Mouse (Mus musculus) kidney, adult 8-10 months (tissue): ENCODE results near the gene Ptbp1.

Experiments used
- DNase-seq, 2 experiments: peaks; one replicate each; pipeline ENCODE4 v3.0.0; 2022

The Ptbp1 gene

GRCm38 (mm10) chr10:79834769-79835398 lies 19.3 kb upstream of the Ptbp1 start:
- peak in 1 of 2 experiments; percentile 74 for DNase-seq

GRCm38 (mm10) chr10:79836918-79837317 lies 17.3 kb upstream of the Ptbp1 start:
- no peak for DNase-seq

GRCm38 (mm10) chr10:79838151-79838550 lies 16.1 kb upstream of the Ptbp1 start:
- no peak for DNase-seq

- no peak for DNase-seq
These were observed 14.1 kb upstream of the Ptbp1 start for GRCm38 (mm10) chr10:79840091-79840490.

- DNase-seq, result peak; percentile 69 to 82
These were observed 13.3 kb upstream of the Ptbp1 start for GRCm38 (mm10) chr10:79840644-79841551.

- no peak for DNase-seq
These were observed 11.9 kb upstream of the Ptbp1 start for GRCm38 (mm10) chr10:79842322-79842721.

GRCm38 (mm10) chr10:79843476-79843875 lies 10.8 kb upstream of the Ptbp1 start:
- DNase-seq, result no peak

GRCm38 (mm10) chr10:79846553-79846952 lies 7.7 kb upstream of the Ptbp1 start:
- no peak for DNase-seq

GRCm38 (mm10) chr10:79849941-79850628 lies 4.1 kb upstream of the Ptbp1 start:
- DNase-seq, result no peak

- DNase-seq, result no peak
These were observed 2.6 kb upstream of the Ptbp1 start for GRCm38 (mm10) chr10:79851653-79852052.

- DNase-seq, result peak; percentile 58 to 68
These were observed 2.0 kb upstream of the Ptbp1 start for GRCm38 (mm10) chr10:79852107-79852789.

GRCm38 (mm10) chr10:79852827-79853226 lies 1.4 kb upstream of the Ptbp1 start:
- no peak for DNase-seq

- peak; percentile 95 to 97 for DNase-seq
These were observed 835 bp upstream of the Ptbp1 start for GRCm38 (mm10) chr10:79853392-79853791.

- DNase-seq, result peak in 1 of 2 experiments; percentile 63
These were observed 744 bp downstream of the Ptbp1 start for GRCm38 (mm10) chr10:79854801-79855541.

GRCm38 (mm10) chr10:79855558-79856184 lies 1.4 kb downstream of the Ptbp1 start:
- DNase-seq, result peak; percentile 93 to 96

GRCm38 (mm10) chr10:79856280-79856679 lies 2.1 kb downstream of the Ptbp1 start:
- no peak for DNase-seq

GRCm38 (mm10) chr10:79856704-79857451 lies 2.7 kb downstream of the Ptbp1 start:
- no peak for DNase-seq

- DNase-seq, result peak; percentile 78 to 80
These were observed 3.2 kb downstream of the Ptbp1 start for GRCm38 (mm10) chr10:79857452-79857811.

GRCm38 (mm10) chr10:79857894-79858293 lies 3.7 kb downstream of the Ptbp1 start:
- no peak for DNase-seq

GRCm38 (mm10) chr10:79858416-79859074 lies 4.3 kb downstream of the Ptbp1 start:
- peak in 1 of 2 experiments; percentile 67 for DNase-seq
